Mouse (Mus musculus): Measurements from ENCODE around the gene Casz1. TPM values are rescaled to one million over a fixed set of nuclear protein-coding genes. Genes with fewer than 3 reads are reported as not detected.

The Casz1 gene
- polyA plus RNA-seq, 1 experiment from 2014 or later, result 1.1 TPM

DNA sequence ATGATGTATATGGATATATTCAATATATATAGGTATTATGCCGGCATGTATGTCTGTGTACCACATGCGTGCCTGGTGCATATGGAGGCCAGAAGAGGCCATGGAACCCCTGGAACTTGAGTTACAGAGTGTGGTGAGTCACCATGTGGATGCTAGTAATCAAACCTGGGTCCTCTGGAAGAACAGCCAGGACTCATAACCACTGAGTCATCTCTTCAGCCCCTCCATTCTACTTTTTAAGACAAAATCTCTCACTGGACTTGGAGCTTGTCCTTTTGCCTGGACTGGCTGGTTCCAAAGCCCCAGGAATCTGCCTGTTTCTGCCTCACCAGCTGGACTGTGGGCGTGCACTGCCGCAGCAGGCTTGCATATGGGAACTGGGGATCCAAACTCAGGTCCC is 66.3 kb downstream of the Casz1 start:
- Histone ChIP-seq H3K4me2 (replicated peaks) (no peak overlapping the region), H3K9ac (replicated peaks) (no peak overlapping the region), H3K4me3 (no peak overlapping the region), H3K36me3 (no peaks in the 10 kb centered on the region), H3K27ac (replicated peaks) (no peak overlapping the region), H3K4me1 (peaks cover 61% of the 10 kb centered on the region), H3K27me3 (peaks cover 30% of the 10 kb centered on the region), H3K9me3 (no peaks in the 10 kb centered on the region)
- 89% methylated on average over 4 of the region's 4 CpGs for WGBS
- no peak for ATAC-seq (replicated peaks)

DNA sequence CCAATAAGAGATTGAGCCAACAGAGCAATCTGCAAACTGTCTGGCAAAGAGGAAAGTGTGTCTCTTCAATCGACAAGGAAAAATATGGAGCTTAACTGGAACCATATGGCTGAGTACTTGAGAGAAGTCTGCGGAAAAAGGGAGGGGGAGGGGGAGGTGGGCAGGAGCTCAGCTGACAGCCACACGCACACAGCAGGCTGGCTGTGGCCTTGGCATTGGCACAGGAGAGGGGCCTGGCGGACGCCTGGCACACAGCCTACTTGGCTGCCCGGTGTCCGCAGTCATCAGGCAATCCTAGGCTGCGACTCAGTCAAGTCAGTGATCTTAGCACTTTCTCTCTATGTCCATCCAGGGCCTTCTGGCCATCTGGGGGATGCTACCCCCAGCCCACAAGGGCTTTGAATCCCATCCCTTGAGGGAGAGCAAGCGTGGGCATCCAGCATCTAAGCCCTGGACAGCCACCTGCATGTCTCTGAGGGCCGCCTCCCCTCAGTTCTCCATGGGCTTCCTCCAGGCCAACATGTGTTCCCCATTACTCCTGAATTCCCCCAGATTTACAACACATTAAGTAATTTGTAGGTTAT is 67.6 kb downstream of the Casz1 start:
- Histone ChIP-seq H3K27me3 (peaks cover 21% of the 10 kb centered on the region), H3K27ac (replicated peaks) (0 out of 2 replicates have a peak overlapping the region, but pooled peaks have one; percentile 12), H3K4me1 (peaks cover 71% of the 10 kb centered on the region), H3K36me3 (no peaks in the 10 kb centered on the region), H3K9me3 (no peaks in the 10 kb centered on the region), H3K9ac (replicated peaks) (no peak overlapping the region), H3K4me2 (replicated peaks) (peak overlapping the region; percentile 5; the same call in 1 of the 2 replicates), H3K4me3 (no peak overlapping the region)
- 9% methylated on average over 10 of the region's 10 CpGs for WGBS
- peak; percentile 79 for ATAC-seq (replicated peaks)

DNA sequence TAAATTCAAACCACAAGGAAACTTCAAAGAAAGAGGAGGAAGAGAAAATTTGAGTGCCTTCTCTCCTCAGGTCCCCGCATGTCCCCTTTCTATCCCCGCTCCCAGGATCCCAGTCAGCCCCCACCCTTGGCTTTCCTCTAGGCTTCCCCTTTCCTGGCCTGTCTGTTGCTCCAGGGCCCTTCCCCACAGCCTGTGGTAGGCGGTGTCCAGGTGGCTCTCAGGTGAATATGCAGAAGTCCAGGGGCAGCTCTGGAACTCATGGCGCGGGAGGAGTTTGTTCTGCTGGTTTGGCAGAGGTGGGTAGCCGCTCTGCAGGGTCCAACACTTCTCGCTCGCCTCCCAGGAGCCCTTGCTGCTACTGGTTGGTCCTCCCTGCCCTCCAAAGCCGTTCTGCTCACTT is 68.1 kb downstream of the Casz1 start:
- peaks cover 18% of the 10 kb centered on the region for H3K27me3 ChIP-seq
- H3K9me3 ChIP-seq, result no peaks in the 10 kb centered on the region
- no peak for ATAC-seq (replicated peaks)
- 66% methylated on average over 9 of the region's 9 CpGs for WGBS
- no peak overlapping the region for H3K27ac ChIP-seq (replicated peaks)
- H3K9ac ChIP-seq (replicated peaks), result no peak overlapping the region
- no peak overlapping the region for H3K4me2 ChIP-seq (replicated peaks)
- H3K36me3 ChIP-seq, result no peaks in the 10 kb centered on the region
- H3K4me3 ChIP-seq, result no peak overlapping the region
- peaks cover 70% of the 10 kb centered on the region for H3K4me1 ChIP-seq

DNA sequence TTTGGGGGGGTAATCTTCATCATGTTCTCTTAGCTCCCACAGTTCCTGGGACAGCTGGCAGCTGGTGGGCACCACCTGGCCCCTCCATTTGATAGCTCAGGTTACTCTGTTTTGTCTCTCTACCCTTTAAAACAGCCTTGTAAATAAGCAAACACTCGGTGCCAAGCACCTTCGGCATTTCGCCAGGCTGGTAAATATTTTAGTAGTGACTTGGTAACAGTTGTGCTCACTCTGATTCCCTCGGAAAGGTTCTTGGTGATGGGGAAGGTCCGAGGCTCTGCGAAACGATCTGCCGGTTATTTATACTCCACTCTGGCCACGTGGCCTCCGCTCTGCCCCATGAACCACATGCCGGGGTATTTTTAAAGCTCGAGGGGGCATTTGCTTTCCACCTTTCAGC is 68.6 kb downstream of the Casz1 start:
- Histone ChIP-seq H3K4me1 (peaks cover 66% of the 10 kb centered on the region), H3K27ac (replicated peaks) (no peak overlapping the region), H3K36me3 (no peaks in the 10 kb centered on the region), H3K4me2 (replicated peaks) (no peak overlapping the region), H3K9me3 (no peaks in the 10 kb centered on the region), H3K4me3 (no peak overlapping the region), H3K27me3 (peaks cover 18% of the 10 kb centered on the region), H3K9ac (replicated peaks) (no peak overlapping the region)
- no peak for ATAC-seq (replicated peaks)
- 56% methylated on average over 12 of the region's 12 CpGs for WGBS

DNA sequence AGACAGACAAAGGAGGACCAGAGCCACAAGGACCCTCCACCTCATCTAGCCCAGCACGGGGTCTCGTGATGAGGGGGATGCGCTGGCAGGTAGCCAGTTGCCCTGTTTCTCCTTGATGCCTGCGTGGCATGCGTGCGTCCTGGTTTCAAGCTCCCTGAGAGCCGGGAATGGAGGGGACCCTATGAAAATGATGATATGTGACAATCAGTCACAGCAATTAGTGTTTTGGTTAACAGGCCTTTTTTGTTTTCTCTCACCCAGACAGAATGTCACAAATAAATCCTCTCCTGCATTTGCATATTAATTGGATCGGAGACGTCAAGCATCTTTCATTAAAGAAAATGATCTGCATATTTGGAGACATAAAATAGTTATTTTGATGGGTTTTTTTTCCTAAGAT is 71.9 kb downstream of the Casz1 start:
- Histone ChIP-seq H3K27ac (replicated peaks) (0 out of 2 replicates have a peak overlapping the region, but pooled peaks have one; percentile 50), H3K9me3 (no peaks in the 10 kb centered on the region), H3K27me3 (peaks cover 38% of the 10 kb centered on the region), H3K4me2 (replicated peaks) (no peak overlapping the region), H3K36me3 (no peaks in the 10 kb centered on the region), H3K4me3 (no peak overlapping the region), H3K4me1 (peaks cover 44% of the 10 kb centered on the region), H3K9ac (replicated peaks) (no peak overlapping the region)
- ATAC-seq (replicated peaks), result no peak
- 29% methylated on average over 9 of the region's 9 CpGs for WGBS

DNA sequence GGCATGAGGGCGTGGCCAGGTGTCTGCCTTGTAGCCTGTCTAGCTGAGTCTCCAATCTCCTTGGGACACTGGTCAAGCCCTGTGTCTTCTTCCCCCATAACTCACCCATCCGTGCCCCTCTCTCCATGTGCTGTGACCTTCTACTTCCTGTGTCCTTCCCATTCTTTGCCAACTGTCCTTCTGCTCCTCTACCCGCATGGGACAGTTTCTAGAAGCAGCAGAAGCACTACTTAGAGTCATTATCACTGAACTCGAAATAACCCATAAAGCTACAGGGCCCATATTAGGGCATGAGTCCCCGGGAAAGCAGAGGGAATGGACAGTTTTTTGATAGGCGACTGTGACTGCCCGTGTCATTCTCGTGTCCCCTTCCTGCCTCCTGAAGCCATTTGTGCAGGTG is 72.6 kb downstream of the Casz1 start:
- H3K9me3 ChIP-seq, result no peaks in the 10 kb centered on the region
- H3K4me2 ChIP-seq (replicated peaks), result no peak overlapping the region
- H3K27me3 ChIP-seq, result peaks cover 44% of the 10 kb centered on the region
- H3K27ac ChIP-seq (replicated peaks), result no peak overlapping the region
- H3K36me3 ChIP-seq, result no peaks in the 10 kb centered on the region
- WGBS, result 89% methylated on average over 8 of the region's 8 CpGs
- no peak overlapping the region for H3K9ac ChIP-seq (replicated peaks)
- no peak overlapping the region for H3K4me3 ChIP-seq
- no peak for ATAC-seq (replicated peaks)
- H3K4me1 ChIP-seq, result peaks cover 43% of the 10 kb centered on the region

DNA sequence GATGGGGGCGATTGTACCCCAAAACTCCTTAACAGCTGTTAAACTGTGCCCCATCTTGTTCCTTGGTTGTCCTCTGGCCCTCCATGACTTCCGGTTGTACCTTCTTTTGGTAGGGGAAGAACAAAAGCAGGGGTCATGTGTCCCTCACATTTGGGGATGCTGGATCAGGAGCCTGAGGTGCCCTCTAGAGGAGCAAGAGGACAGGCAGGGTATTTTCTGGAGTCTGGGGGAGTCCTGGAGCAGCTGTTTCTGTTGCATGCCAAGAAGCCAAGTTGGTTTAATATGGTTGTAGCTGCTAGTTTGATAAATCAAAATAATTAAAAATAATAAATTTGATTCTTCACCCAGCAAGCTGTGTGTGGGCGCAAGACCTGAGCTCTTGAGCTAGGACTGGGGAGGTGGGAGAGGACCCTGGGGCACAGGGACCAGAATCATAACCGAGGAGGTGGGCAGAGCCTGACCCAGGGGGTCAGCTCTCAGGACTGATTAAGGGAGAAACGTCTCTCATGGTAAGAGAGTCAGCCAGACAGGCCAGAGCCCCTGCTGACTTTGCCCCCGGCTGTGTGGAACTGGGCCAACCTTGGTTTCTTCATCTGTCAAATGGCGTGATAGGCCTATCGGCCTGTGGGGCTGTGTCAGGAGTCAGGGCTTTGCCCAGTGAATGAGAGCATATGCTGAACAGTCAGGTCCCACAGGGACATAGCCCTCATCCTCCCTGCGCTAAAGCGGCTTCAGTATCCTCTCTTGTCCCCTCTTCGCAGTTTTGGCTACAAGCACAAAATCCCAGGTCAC is 74.2 kb downstream of the Casz1 start:
- 62% methylated on average over 11 of the region's 11 CpGs for WGBS
- no peak overlapping the region for H3K9ac ChIP-seq (replicated peaks)
- H3K27me3 ChIP-seq, result peaks cover 52% of the 10 kb centered on the region
- no peak for ATAC-seq (replicated peaks)
- H3K36me3 ChIP-seq, result no peaks in the 10 kb centered on the region
- H3K4me3 ChIP-seq, result no peak overlapping the region
- H3K27ac ChIP-seq (replicated peaks), result no peak overlapping the region
- H3K9me3 ChIP-seq, result no peaks in the 10 kb centered on the region
- no peak overlapping the region for H3K4me2 ChIP-seq (replicated peaks)
- peaks cover 39% of the 10 kb centered on the region for H3K4me1 ChIP-seq

DNA sequence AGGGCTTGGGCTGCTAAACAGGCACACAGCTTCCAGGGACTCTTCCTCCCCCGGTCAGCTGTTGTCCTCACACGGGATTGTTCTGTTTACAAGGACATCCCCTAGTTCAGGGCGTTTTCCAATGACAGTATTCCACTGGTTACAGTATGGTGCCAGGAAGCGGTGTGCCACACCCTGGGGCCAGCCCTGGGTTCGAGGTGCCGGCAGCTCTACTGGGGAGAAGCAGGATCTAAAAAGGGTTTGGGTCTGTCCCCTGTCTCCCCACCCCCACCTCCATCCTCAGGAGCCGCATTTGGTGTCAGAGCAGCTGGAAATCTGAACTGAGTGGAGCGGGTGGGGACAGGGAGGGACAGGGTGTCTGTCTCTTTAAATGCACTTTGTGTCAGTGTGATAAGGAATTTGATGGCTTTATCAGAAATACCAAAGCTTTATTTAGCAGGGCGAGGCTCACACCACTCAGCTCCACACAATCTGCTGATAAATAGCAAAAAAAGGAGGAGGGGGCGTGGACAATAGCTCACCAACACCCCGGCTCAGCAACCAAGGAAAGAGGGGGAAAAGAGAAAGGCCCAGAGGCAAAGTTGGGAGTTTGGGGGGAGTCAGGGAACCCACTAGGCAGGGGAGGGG is 74.9 kb downstream of the Casz1 start:
- H3K27me3 ChIP-seq, result peaks cover 50% of the 10 kb centered on the region
- H3K4me1 ChIP-seq, result peaks cover 39% of the 10 kb centered on the region
- ATAC-seq (replicated peaks), result no peak
- no peaks in the 10 kb centered on the region for H3K36me3 ChIP-seq
- no peak overlapping the region for H3K27ac ChIP-seq (replicated peaks)
- 74% methylated on average over 11 of the region's 11 CpGs for WGBS
- no peak overlapping the region for H3K4me2 ChIP-seq (replicated peaks)
- no peak overlapping the region for H3K4me3 ChIP-seq
- H3K9me3 ChIP-seq, result no peaks in the 10 kb centered on the region
- no peak overlapping the region for H3K9ac ChIP-seq (replicated peaks)

DNA sequence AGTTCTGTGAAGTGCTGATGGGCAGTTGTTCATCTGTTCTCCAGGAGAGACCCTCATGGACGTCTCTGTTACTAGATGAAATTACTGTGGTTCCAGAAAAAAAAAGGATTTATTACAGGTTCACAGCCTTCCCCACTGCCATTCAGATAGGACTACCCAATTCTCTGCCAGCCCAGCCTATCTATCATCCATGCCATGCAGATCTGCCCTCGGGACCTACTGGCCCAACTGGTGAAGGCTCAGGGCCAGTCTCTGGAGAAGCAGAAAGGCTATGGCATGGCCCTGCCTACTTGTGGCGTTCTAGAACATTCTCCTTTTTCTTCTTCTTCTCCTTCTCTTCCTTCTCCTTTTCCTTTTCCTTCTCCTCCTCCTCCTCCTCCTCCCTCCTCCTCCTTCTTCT is 75.4 kb downstream of the Casz1 start:
- H3K9ac ChIP-seq (replicated peaks), result no peak overlapping the region
- peaks cover 45% of the 10 kb centered on the region for H3K27me3 ChIP-seq
- H3K4me3 ChIP-seq, result no peak overlapping the region
- peaks cover 39% of the 10 kb centered on the region for H3K4me1 ChIP-seq
- no peak overlapping the region for H3K4me2 ChIP-seq (replicated peaks)
- ATAC-seq (replicated peaks), result no peak
- WGBS, result 91% methylated on average over 3 of the region's 3 CpGs
- H3K27ac ChIP-seq (replicated peaks), result no peak overlapping the region
- no peaks in the 10 kb centered on the region for H3K36me3 ChIP-seq
- H3K9me3 ChIP-seq, result no peaks in the 10 kb centered on the region

DNA sequence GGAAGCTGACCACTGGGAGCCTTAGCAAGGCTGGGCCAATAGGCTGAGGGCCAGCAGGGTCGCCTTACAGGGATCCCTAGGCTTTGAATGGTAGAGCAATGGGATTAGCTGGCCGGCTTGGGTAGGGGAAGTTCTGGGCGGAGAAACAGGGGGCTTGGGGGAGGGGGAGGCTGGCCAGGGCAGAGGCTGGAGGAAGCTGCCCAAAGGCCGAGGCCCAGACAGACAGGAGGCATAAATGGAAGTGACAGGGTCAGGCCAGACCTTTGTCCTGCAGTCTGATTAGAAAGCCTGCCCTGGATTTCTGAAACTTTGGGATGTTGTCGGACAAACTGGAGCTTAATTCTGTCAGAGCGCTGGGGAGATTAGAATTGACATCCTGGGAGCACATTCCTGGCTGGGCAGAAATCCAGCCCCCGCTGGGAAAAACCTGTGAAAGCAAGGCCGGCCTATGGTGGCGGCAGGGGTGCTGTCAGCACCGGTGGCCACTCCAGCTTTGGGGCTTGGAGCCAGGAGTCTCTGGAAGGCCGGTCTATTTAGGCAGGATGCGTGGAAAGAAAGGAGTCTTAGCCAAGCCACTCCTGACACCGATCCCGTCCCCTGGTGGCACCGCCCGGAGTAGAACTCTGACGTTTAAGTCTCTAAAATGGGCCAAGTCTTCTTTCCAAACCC is 76.9 kb downstream of the Casz1 start:
- 11% methylated on average over 17 of the region's 17 CpGs for WGBS
- Histone ChIP-seq H3K36me3 (no peaks in the 10 kb centered on the region), H3K4me2 (replicated peaks) (no peak overlapping the region), H3K9me3 (no peaks in the 10 kb centered on the region), H3K27ac (replicated peaks) (no peak overlapping the region), H3K4me1 (peaks cover 47% of the 10 kb centered on the region), H3K9ac (replicated peaks) (no peak overlapping the region), H3K27me3 (peaks cover 39% of the 10 kb centered on the region), H3K4me3 (no peak overlapping the region)
- ATAC-seq (replicated peaks), result no peak

DNA sequence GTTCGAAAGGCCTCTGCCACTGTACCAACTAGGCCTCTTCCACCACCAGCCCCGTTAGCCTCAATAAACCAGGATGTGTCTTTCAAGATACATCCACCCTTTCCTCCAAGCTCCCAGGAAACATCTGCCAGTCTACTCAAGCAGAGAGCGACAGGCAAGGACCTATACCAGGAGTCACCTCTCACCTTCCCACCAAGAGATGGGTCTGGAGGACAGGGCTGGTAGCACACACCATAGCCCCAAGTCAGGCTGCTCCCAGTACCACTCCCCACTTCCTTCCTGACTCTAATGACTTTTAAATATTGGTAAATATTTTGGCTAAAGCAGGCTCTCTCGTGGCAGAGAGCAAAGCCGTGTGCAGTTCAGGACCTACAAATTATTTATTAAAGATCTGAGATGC is 77.6 kb downstream of the Casz1 start:
- Histone ChIP-seq H3K4me2 (replicated peaks) (no peak overlapping the region), H3K27me3 (peaks cover 39% of the 10 kb centered on the region), H3K9me3 (no peaks in the 10 kb centered on the region), H3K36me3 (no peaks in the 10 kb centered on the region), H3K4me3 (no peak overlapping the region), H3K27ac (replicated peaks) (no peak overlapping the region), H3K4me1 (peaks cover 44% of the 10 kb centered on the region), H3K9ac (replicated peaks) (no peak overlapping the region)
- no peak for ATAC-seq (replicated peaks)
- 76% methylated on average over 5 of the region's 5 CpGs for WGBS

DNA sequence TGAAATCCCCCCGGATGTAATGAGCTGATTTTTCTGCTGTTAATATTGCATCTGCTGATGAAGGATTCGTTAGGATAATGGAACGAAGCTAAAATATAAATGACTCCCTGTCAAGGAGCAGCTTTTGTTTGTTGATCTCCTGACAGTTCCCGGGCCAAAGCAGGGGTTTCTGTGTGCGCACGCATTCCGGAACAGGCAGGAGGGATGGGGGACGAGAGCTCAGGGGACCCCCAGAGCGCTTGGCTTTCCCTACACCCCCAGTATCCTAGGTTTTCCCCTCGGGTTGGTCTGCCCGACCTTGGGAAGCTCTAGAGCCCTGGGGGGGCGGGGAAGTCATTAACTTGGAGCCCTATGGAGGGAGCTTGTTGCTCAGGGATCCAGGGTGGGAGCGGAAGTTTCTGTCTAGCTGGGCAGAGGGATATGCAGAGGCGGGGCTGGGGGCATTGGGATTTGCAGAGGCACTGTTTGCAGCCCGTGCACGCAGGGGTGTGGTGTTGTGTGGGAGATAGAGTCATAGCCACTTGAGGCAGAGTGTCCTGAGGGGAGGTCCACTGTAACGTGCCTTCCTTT is 78.2 kb downstream of the Casz1 start:
- ATAC-seq (replicated peaks), result no peak
- Histone ChIP-seq H3K36me3 (no peaks in the 10 kb centered on the region), H3K27me3 (peaks cover 39% of the 10 kb centered on the region), H3K9me3 (no peaks in the 10 kb centered on the region), H3K9ac (replicated peaks) (no peak overlapping the region), H3K27ac (replicated peaks) (no peak overlapping the region), H3K4me2 (replicated peaks) (no peak overlapping the region; the same call in 1 of the 2 replicates), H3K4me1 (peaks cover 40% of the 10 kb centered on the region), H3K4me3 (no peak overlapping the region)
- WGBS, result 19% methylated on average over 17 of the region's 17 CpGs
